Mouse (Mus musculus) intestine, embryonic 16.5 days (tissue): ENCODE results near the gene Mgat4e. TPM values are rescaled to one million over a fixed set of nuclear protein-coding genes. Genes with fewer than 3 reads are reported as not detected.
"Not testable (repeated sequence)": the region's sequence is repeated elsewhere in the genome, so short reads cannot be mapped to it uniquely, and the experiment has no call there.

ENCODE experiments used
- ATAC-seq: fragments of 200-750 bp; cut with Nextera tagmentation; 2 replicates; pipeline ENCODE4 v1.8.0; 2017; ENCODE audit warnings: moderate TSS enrichment, moderate library complexity
- H3K27ac ChIP-seq: fragments of 300-500 bp; sonication (generic); 2 replicates; pipeline ENCODE4 v1.5.1; 2014; ENCODE audit warnings: mild to moderate bottlenecking, low read length
- H3K27me3 ChIP-seq: fragments of 300-500 bp; sonication (generic); replicated peaks from 2 replicates; pipeline ENCODE4 v1.6.1; 2014; ENCODE audit warnings: low read length, control low read depth, mixed read lengths; ENCODE audit not compliant: control insufficient read depth, insufficient read depth
- H3K36me3 ChIP-seq: fragments of 300-500 bp; sonication (generic); 2 replicates; pipeline ENCODE4 v1.6.1; 2014; ENCODE audit warnings: low read length, control low read depth; ENCODE audit not compliant: control insufficient read depth, insufficient read depth
- H3K4me1 ChIP-seq: fragments of 300-500 bp; sonication (generic); 2 replicates; pipeline ENCODE4 v1.6.1; 2014; ENCODE audit warnings: low read length, control low read depth, mixed read lengths; ENCODE audit not compliant: control insufficient read depth, insufficient read depth
- H3K4me2 ChIP-seq: fragments of 300-500 bp; sonication (generic); 2 replicates; pipeline ENCODE4 v1.6.1; 2014; ENCODE audit warnings: low read depth, low read length, control low read depth
- H3K4me3 ChIP-seq: fragments of 300-500 bp; sonication (generic); 2 replicates; pipeline ENCODE4 v1.5.1; 2014; ENCODE audit warnings: mild to moderate bottlenecking, low read length
- H3K9ac ChIP-seq: fragments of 300-500 bp; sonication (generic); 2 replicates; pipeline ENCODE4 v1.6.1; 2014; ENCODE audit warnings: low read depth, low read length
- H3K9me3 ChIP-seq: fragments of 300-500 bp; sonication (generic); 2 replicates; pipeline ENCODE4 v1.6.1; 2016; ENCODE audit warnings: low read length, control low read depth; ENCODE audit not compliant: control insufficient read depth
- WGBS: fragments of 180-500 bp; shearing (Covaris S2); extraction: QIAGEN DNeasy Blood & Tissue Kit; methylation state at CpG from one replicate; pipeline ENCODE4 v1.1.7; 2014; 5-methylcytosine and 5-hydroxymethylcytosine counted together
- polyA plus RNA-seq: library from polyadenylated mRNA; unstranded; fragments of >200 nt; fragmentation: Nextera tagmentation; extraction: Ambion mirVana; gene quantifications from 2 replicates; pipeline ENCODE4 v1.2.1, GENCODE M21; 2015

Gene Mgat4e
- polyA plus RNA-seq, 1 experiment from 2014 or later: not detected

DNA sequence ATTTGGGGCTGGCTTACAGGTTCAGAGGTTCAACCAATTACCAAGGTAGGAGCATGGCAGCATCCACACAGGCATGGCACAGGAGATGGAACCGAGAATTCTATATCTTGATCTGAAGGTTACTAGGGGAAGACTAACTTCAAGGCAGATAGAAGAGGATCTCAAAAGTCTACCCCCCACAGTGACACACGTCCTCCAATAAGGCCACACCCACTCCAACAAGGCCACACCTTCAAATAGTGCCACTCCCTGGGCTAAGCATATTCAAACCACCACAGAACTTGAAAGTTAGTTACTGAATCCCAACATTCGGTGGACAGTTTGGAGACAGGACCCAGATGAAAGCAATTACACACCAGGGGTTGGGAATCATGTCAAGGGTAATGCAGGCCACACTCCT lies 14.0 kb downstream of the Mgat4e start:
- no peak overlapping the region for H3K4me3 ChIP-seq
- 68% methylated on average over 3 of the region's 3 CpGs for WGBS
- no peaks in the 10 kb centered on the region for H3K4me1 ChIP-seq
- no peaks in the 10 kb centered on the region for H3K9me3 ChIP-seq
- no peak overlapping the region for H3K27ac ChIP-seq
- no peak for ATAC-seq
- no peak overlapping the region for H3K4me2 ChIP-seq
- H3K27me3 ChIP-seq: no peaks in the 10 kb centered on the region
- H3K9ac ChIP-seq: no peak overlapping the region
- no peaks in the 10 kb centered on the region for H3K36me3 ChIP-seq

- H3K27ac ChIP-seq: no peak overlapping the region
- ATAC-seq: no peak
- 95% methylated on average over 1 of the region's 1 CpGs for WGBS
- H3K4me3 ChIP-seq: no peak overlapping the region
- no peak overlapping the region for H3K4me2 ChIP-seq
- no peak overlapping the region for H3K9ac ChIP-seq
- H3K36me3 ChIP-seq: no peaks in the 10 kb centered on the region
- no peaks in the 10 kb centered on the region for H3K9me3 ChIP-seq
- H3K4me1 ChIP-seq: no peaks in the 10 kb centered on the region
- H3K27me3 ChIP-seq: no peaks in the 10 kb centered on the region
These were observed 14.4 kb downstream of the Mgat4e start for GRCm38 (mm10) chr1:134535054-134535453.

- H3K4me1 ChIP-seq, H3K4me3 ChIP-seq, H3K27me3 ChIP-seq, H3K36me3 ChIP-seq, ATAC-seq, H3K27ac ChIP-seq, H3K9me3 ChIP-seq, H3K4me2 ChIP-seq, H3K9ac ChIP-seq: not testable (repeated sequence)
- 87% methylated on average over 10 of the region's 10 CpGs for WGBS
These were observed 15.8 kb downstream of the Mgat4e start for GRCm38 (mm10) chr1:134533710-134534109.

DNA sequence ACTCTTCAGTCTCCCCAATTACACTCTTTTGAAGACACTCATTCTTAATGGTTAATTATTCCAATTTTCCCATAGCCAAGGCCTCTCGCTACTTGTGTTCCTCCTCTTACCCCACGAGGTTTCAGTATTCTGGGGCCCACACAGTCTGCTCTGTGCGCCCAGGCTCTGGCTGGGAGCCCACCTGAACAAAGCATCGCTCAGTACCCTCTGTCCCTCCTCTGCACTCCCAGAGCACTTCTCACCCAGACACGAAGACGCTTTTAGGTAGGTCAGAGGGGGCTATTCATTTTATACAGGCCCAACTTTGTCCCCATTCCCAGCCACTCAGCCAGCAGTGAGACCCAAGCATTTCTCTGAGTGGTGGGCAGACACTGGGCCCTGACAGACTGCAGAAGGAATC lies 18.9 kb downstream of the Mgat4e start:
- Histone ChIP-seq H3K4me3 (no peak overlapping the region), H3K9me3 (no peaks in the 10 kb centered on the region), H3K27ac (no peak overlapping the region), H3K36me3 (no peaks in the 10 kb centered on the region), H3K27me3 (no peaks in the 10 kb centered on the region), H3K4me1 (peaks cover 8% of the 10 kb centered on the region; the same call in 1 of the 2 replicates), H3K9ac (no peak overlapping the region), H3K4me2 (no peak overlapping the region)
- WGBS: 77% methylated on average over 6 of the region's 6 CpGs
- no peak for ATAC-seq

GRCm38 (mm10) chr1:134526752-134527151 lies 22.7 kb downstream of the Mgat4e start:
- no peak overlapping the region for H3K4me2 ChIP-seq
- H3K27ac ChIP-seq: peak overlapping the region; percentile 24; the same call in 1 of the 2 replicates
- no peaks in the 10 kb centered on the region for H3K9me3 ChIP-seq
- peak; percentile 91 for ATAC-seq
- no peak overlapping the region for H3K9ac ChIP-seq
- H3K36me3 ChIP-seq: no peaks in the 10 kb centered on the region
- no peak overlapping the region for H3K4me3 ChIP-seq
- H3K27me3 ChIP-seq: no peaks in the 10 kb centered on the region
- peaks cover 19% of the 10 kb centered on the region for H3K4me1 ChIP-seq
- 39% methylated on average over 6 of the region's 6 CpGs for WGBS

DNA sequence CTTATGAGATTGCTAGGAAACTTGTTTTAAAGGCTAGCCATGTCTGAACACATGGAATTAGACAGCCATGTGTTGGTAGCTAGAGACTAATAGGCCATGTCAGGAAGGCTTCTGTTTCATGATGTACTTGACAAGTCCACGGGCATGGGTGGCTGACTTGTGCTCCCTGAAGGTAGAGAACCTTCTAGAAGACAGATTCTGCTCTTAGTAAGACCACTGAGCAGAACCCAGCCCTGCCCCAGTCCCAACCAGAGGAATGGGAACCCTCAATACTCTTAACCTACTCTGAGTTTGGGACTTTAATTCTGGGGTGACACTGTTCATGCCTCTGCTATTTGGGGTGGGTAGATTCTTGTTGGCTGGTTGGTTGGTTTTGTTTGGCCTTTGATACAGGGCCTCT lies 24.5 kb downstream of the Mgat4e start:
- Histone ChIP-seq H3K4me2 (no peak overlapping the region), H3K9ac (no peak overlapping the region), H3K4me3 (no peak overlapping the region), H3K27me3 (no peaks in the 10 kb centered on the region), H3K4me1 (peaks cover 21% of the 10 kb centered on the region), H3K36me3 (no peaks in the 10 kb centered on the region), H3K27ac (no peak overlapping the region), H3K9me3 (no peaks in the 10 kb centered on the region)
- 93% methylated on average over 1 of the region's 1 CpGs for WGBS
- ATAC-seq: no peak

DNA sequence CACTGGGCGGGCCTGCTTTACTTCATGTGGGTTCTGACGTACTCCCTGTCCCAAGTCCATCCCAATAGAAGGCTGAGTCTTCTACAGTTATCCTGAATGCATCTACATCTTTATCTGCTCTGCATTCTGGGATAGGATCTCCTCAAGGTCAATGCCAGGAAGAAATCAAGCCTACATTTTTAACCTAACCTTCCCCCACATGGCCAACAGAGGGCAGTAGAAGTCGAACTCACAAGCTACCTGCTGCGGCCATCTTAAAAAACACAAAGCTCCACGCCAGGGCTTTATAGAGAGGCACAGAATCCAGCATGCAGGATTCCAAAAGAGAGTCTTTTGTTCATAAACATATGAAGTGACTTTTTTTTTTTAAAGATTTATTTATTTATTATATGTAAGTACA lies 25.1 kb downstream of the Mgat4e start:
- H3K9ac ChIP-seq: no peak overlapping the region
- 76% methylated on average over 5 of the region's 5 CpGs for WGBS
- ATAC-seq: no peak

DNA sequence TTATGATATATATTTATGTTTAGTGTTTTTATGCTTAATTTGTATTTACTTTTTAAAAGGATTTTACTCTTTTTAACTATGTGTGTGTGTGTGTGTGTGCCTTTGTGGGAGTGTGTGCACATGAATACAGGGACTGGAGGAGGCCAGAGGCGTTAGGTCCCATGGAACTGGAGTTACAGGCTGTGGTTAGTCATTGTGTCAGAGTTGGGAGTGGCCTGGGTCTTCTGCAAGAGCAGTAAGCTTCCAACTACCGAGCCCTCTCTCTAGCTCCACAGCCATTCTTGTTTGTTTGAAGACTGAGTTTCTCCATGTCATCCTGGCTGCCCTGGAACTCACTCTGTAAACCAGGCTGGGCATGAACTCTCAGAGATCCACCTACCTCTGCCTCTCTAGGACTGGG lies 27.2 kb downstream of the Mgat4e start:
- Histone ChIP-seq H3K9ac (no peak overlapping the region), H3K4me2 (no peak overlapping the region), H3K4me3 (no peak overlapping the region), H3K27me3 (no peaks in the 10 kb centered on the region), H3K9me3 (no peaks in the 10 kb centered on the region), H3K36me3 (no peaks in the 10 kb centered on the region), H3K4me1 (peaks cover 21% of the 10 kb centered on the region), H3K27ac (peak overlapping the region; percentile 54)
- 36% methylated on average over 2 of the region's 2 CpGs for WGBS
- ATAC-seq: no peak

More for the DNA sequence above, 25.1 kb downstream of the Mgat4e start:
- H3K4me2 ChIP-seq: no peak overlapping the region
- H3K4me3 ChIP-seq: no peak overlapping the region
- no peak overlapping the region for H3K27ac ChIP-seq
- no peaks in the 10 kb centered on the region for H3K36me3 ChIP-seq
- H3K27me3 ChIP-seq: no peaks in the 10 kb centered on the region
- no peaks in the 10 kb centered on the region for H3K9me3 ChIP-seq
- H3K4me1 ChIP-seq: peaks cover 21% of the 10 kb centered on the region

- no peaks in the 10 kb centered on the region for H3K9me3 ChIP-seq
- H3K4me1 ChIP-seq: peaks cover 16% of the 10 kb centered on the region; the same call in 1 of the 2 replicates
- no peaks in the 10 kb centered on the region for H3K36me3 ChIP-seq
- no peaks in the 10 kb centered on the region for H3K27me3 ChIP-seq
- WGBS: 61% methylated on average over 7 of the region's 7 CpGs
- H3K9ac ChIP-seq: no peak overlapping the region
- H3K4me3 ChIP-seq: no peak overlapping the region
- H3K27ac ChIP-seq: peak overlapping the region; percentile 4
- ATAC-seq: peak; percentile 45
- H3K4me2 ChIP-seq: no peak overlapping the region
These were observed 28.3 kb downstream of the Mgat4e start for GRCm38 (mm10) chr1:134521163-134521562.

- H3K9ac ChIP-seq: 0 out of 2 replicates have a peak overlapping the region, but pooled peaks have one; percentile 2
- H3K36me3 ChIP-seq: no peaks in the 10 kb centered on the region
- H3K9me3 ChIP-seq: no peaks in the 10 kb centered on the region
- no peak overlapping the region for H3K4me2 ChIP-seq
- no peaks in the 10 kb centered on the region for H3K27me3 ChIP-seq
- H3K27ac ChIP-seq: peak overlapping the region; percentile 4
- peaks cover 16% of the 10 kb centered on the region; the same call in 1 of the 2 replicates for H3K4me1 ChIP-seq
- no peak overlapping the region for H3K4me3 ChIP-seq
- WGBS: 75% methylated on average over 8 of the region's 8 CpGs
- no peak for ATAC-seq
These were observed 29.3 kb downstream of the Mgat4e start for GRCm38 (mm10) chr1:134520001-134520721.
